Mouse (Mus musculus) frontal cortex, adult 2 months (tissue): Measurements from ENCODE around the gene Fgfr2. TPM values are rescaled to one million over a fixed set of nuclear protein-coding genes. Genes with fewer than 3 reads are reported as not detected.

Source experiments
- DNase-seq, 2 experiments: peaks; one replicate each; pipeline ENCODE4 v3.0.0; 2022; ENCODE audit warnings: low spot score in 1 of 2; ENCODE audit errors: extremely low spot score in 1 of 2
- polyA plus RNA-seq: library from polyadenylated mRNA; depleted of rRNA; stranded (reverse); fragments of >200 nt; gene quantifications from 2 replicates; pipeline ENCODE4 v1.2.3, GENCODE M21; 2012

Gene Fgfr2
- polyA plus RNA-seq, 1 experiment, result 69.6 TPM

DNA sequence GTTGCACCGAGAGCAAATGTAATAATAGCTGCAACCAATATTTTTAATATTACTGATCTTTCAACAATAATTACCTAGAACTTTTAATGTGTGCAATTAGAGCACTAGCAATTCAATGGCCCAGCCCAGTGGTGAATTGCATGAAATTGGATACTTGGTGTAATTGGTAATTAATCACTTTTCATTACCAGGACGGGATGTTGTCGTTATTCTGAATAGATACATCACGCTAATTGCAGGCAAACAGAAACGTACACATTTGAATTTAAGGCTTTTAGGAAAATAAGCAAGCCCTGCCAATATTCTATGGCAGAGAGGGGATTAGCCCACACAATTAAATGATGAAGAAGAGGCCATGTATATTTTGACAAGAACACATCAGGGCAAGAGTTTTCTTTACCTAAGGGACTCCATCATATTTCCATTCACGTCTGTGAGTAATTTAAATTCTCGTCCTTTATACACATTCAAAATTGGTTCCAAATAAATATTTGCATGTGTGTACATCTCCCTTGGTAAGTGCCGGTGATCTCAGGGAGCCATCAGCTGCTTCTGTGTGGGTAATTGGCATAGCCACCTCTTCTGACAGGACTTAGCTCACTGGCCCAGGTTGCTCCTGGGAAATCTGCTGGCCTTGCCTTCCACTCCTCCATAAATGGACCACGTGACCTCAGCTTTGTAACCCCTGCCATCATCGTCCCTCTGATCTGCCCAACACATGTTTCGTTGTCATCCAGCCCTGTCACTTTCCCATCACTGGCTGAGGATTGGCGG is 1471.0 kb downstream of the Fgfr2 start:
- no peak for DNase-seq

DNA sequence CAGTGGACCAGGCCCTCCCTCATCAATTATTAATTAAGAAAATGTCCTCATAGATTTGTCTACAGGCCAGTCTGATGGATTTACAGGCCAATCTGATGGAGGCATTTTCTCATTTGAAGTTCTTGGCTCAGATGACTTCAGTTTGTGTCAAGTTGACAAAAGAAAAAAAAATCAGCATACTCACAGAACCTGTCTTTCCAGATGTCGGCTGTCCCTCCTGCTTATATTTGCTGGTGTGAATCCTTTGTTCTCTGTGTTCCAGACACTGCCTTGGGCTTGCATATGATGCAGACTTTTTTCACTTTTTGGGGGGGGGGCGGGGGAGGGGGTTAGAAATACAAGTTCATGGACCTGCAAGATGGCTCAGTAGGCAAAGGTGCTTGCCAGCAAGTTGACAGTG is 1472.9 kb downstream of the Fgfr2 start:
- DNase-seq, result no peak

DNA sequence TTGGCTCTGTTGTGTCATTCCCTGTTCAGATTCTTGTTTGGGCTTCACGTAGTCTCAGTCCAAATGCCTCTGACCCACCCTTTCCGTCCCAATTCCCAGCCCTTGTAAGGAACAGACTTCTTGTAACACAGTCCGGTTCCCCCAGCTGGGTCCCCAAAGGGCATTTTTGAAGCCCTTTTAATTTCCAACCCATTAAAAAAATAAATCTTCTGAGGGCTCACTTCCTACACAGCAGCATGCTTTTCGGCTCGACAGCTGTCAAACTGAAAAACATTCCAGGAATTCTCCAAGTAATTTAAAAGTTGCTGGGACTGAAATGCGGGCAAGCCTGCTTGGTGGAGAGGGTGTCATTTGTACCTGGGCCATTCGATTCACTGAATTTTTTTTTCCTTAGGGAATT is 1474.9 kb downstream of the Fgfr2 start:
- DNase-seq, result no peak

DNA sequence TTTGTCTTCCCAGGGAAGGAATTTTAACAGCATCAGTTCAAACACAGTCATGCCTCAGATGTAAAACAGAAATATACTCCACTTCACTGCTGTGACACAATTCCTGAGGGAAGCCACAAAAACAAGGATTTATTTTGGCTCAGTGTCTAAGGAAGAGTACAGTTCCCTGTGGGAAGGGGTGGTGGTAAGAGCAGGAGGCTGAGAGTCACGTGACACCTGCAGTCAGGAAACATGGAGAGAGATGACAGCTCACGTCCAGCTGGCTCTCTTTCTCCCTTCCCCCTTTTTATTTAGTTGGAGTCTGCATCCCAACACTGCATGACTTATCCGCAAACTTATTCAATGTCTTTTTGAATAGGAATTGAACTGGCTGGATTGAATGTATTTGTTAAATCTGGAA is 1475.6 kb downstream of the Fgfr2 start:
- DNase-seq, result no peak

DNA sequence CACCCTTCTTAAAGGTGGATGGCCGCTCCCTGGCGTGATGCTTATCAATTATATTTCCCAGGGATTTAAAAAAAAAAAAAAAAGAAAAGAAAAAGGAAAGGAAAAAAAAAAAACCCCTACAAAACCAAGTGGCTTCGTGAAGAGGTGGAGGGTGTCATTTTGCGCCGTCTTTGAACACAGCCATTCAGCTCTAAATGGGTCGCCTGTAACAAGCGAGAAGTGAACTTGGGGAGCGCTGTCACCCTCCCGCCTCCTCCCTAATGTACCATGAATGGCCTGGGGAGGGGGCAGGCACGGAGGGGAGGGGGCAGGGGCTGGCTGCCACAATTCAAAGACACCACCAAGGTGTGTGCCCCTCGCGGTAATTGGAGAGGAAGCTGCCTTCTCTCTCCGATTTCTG is 1478.6 kb downstream of the Fgfr2 start:
- DNase-seq, result no peak

DNA sequence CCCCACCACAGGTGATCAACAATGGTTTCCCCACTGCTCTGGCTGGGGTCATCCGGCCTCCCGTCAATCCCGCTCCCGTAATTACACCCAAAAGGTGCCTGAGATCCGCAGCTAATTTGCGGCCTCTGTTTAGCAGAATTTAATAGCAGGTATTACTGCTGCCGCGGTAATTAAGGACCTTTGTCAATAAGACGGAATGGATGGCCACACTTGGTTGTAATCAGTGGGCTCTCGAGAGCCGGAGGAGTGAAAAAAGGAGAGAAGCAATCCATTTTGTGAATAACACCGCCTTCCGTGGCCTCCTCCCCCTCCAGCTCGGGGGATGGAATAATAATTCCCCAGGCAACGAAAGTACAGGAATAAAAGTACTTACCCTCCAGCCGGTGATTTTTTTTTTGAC is 1479.1 kb downstream of the Fgfr2 start:
- no peak for DNase-seq

DNA sequence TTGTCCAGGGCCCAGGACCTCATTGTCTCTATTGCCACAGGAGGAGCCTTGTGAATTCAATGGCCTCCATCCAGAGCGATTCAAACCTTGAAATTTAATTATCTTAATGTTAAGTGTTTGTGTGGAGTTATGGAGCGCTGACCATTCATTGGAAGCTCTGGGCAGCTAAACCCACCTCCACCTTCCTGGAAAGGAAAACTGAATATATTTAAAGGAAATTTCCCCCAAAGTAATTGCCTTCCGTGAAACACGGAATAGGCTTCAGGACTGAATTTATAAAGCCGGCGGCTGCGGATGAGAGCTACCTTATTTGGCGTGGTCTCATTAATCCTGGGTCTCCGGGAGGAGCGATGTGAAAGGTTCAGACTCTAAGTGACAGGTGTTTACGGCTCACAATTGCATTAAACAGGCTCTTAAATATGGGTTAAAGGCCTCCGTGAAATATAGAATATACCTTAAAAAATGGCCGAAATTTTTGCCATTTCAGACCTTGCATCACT is 1479.8 kb downstream of the Fgfr2 start:
- DNase-seq, result no peak

DNA sequence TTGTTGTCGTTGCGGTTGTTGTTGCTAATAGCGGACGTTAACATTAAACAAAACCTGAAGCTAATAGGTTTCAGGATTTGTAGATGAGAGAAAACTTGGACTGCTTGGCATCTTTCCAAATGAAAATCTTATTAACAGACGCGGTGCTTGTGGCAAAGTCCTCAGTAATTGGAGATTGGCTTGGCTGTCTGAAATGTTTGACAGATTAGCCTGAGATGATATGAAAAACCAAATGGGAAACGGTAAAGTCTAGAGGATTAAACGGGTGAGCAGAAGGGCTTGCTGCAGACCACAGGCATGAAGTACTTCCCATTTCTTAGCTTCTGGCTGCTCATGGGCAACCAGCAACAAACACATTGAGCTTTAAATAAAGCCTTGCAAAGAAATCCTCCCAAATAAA is 1493.6 kb downstream of the Fgfr2 start:
- no peak for DNase-seq

DNA sequence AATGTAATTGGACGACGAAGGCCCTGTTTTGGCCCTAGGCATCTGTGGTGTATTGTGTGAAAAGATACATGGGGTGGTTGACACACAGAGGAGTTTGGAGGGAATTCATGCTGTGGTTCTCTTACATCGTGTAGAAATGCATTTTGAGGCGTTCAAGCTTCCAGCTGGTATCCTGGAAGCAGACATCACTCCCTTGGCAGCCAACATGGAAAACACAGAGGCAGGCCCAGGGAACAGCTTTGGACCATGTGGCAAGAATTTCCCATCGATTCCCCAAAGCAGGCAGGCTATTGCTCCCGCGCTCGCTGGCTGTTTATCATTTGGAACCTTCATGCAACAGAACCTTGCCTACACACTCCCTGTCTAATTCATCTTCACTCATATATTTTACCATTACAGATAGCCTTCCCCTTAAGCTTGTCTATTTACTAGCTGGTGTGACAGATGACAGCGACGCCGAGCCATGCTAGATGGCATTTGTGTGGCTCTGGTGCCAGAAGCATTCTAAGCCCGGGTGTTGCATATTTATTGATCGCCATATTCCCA is 1494.2 kb downstream of the Fgfr2 start:
- DNase-seq, result peak; percentile 12 to 47

DNA sequence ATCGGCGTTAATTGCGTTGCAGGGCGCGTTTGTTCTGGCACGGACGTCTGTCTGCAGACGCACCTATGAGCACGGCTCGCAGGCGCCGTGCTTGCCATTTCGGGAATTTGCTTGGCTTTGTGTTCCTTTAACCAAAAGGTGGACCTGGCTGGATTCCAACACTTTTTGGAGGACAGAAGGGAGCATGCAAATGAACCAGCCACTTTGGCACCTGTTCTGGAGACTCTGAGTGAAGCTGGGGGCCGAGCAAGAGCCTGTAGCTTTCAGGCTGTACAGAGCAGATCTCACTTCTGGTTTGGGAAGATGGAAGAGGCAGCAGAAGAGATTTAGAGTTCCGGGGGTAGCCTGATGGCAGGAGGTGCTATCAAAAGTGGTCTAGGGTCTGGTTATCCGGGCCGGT is 1494.8 kb downstream of the Fgfr2 start:
- DNase-seq, result no peak

DNA sequence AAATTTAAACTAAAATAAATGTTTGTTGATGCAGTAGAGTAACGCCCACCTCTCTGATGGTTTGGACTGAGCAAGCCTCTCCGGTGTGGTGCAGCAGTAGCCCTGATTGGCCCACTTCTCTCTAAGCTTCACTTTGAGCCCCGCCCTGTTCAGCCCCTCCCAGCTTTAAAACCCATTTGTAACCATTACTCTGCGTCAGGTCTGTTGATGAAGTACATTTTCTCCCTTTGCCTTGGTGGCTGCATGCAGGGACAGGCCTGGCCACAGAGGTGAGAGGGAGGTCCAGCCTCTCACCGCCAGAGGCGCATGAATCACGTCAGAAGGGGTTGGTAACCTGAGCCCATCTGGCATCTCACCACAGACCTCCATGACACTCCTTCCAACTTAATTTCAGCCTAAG is 1513.5 kb downstream of the Fgfr2 start:
- no peak for DNase-seq

DNA sequence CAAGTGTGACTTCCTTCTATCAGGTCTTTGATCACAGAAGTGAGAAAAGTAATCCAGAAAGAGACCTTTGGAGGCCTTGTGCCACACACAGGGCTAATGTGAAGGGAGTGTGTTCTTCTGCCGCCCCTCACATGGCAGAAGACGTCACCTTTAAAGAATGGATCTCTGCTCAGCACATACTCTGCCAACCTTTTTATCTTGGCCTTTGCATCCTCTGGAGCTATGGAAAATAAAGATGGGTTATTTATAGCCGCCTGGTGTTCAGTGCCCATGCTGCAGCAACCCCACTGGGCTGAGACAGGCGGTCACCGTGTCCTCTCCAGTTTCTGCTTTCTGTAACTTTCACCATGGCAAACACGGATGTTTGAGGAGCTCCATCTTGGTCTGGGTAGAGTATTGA is 1515.1 kb downstream of the Fgfr2 start:
- no peak for DNase-seq

DNA sequence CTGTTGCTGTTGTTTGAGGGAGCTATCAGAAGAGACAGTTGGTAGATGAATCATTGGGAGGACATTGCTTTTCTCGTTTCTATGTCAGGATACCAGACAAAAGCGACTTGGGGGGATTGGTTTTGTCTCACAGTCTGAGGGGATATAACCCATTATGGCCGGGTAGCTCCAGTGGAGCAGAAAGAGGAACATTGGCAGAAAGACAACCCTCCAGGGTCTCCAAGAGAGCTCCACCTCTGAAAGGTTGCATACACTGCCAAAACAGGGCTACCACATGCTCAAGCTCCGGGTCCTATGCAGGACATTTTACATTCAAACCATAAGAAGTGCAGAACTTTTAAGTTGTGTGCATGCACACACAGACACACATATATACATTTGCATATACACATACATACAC is 1517.7 kb downstream of the Fgfr2 start:
- DNase-seq, result no peak

DNA sequence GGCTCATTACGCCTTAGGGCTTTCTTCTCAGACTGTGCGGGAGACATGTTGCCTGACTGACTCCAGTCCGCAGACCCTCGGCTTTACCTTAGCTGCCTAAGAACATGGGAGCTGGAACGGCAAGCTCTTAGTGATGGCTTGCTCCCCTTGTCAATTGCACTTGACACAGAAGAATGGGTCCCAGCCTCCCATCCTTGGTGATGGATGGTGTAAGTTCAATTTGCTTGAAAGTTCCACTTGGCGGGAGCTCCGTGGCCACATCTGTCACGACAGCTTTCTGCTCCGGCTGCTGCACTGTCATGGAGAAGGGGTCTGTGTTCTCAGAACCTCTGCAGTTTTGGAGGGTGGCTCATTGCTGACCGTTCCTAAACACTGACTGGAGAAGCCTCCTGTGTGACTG is 1518.2 kb downstream of the Fgfr2 start:
- DNase-seq, result no peak

DNA sequence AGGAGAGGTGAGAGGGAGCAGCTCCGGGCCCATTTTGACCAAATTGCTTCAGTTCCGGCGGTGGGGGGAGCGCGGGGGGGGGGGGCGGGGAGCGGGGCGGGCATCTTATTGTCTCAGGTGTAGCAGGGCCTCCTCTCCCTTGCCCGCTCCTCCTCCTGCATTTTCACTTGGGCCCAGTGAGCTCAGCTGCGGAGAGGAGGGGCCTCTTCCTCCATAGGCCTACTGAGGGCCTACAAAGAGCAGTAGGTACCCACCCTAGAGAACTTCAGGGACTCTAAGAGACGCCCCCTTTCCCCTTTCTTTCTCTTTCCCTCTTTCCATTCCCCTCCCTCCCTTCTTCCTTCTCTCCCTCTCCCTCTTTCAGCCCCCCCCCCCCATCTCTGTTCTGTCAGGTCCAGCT is 1520.0 kb downstream of the Fgfr2 start:
- DNase-seq, result no peak

DNA sequence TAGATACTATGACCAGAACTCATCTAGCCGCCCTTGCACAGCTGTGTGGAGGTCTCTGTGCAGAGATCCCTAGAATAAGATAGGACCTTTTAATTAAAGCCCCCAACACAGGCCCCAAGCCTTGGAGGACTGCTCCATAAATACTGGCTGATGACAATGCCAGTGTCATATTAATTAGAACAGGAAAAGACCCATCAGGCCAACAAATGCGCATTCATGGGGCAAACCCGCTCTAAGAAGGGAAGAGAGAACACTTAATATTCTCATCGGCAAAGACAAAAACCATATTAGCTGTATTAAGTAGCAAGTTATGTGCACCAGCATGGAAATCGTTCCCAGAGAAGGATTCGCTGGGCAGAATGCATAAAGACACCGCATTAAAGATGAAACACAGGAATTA is 1521.0 kb downstream of the Fgfr2 start:
- no peak for DNase-seq

DNA sequence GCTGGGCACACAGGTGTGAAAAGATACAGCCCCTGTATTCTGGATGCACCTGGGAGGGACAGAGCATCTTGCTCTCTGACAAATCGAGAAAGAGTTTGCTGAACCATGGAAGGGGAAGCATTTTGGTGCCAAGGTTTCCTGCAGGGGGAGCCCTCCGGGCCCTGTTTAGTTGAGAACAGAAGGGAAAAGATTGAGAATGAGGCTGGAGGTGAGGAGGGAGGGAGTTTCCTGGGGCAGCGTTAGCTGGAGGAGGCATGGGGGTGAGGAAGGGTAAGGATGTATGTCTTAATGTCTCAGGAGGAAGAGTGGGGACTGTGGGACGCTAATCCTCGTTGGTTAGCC is 1524.7 kb downstream of the Fgfr2 start:
- peak in 1 of 2 experiments; percentile 70 for DNase-seq

DNA sequence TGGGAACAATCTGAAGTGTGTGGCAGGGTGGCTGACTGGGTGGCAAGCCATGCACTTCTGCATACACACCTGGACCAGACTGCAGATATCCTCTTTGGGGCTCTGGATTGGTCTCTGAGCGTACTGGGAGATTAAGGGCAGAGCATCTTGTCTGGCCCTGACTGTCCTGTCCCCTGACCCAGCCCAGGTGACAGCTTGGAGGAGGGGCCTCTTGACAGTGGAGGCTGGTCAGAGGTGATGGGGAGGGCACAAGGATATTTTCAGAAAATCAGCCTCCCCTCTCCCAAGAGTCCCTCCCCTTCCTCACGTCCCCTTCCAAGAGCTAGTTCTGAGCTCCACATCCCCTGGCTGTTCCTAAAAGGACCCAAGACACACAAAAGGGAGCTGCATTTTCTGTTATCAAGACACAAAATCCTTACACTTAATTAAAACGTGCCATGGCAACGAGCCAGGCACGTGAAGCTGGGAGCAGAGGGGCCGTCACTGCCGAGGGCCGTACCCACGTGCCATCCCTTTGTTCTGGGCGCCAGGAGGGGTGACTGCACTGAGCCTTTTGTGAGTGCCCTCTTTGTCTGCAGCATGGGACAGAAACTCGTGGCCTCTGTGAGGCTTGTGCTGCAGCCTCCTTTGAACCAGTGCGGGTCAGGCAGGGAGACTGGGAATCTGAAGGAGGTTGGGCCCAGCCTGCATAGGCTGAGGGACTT is 1525.2 kb downstream of the Fgfr2 start:
- DNase-seq, result peak in 1 of 2 experiments; percentile 3

DNA sequence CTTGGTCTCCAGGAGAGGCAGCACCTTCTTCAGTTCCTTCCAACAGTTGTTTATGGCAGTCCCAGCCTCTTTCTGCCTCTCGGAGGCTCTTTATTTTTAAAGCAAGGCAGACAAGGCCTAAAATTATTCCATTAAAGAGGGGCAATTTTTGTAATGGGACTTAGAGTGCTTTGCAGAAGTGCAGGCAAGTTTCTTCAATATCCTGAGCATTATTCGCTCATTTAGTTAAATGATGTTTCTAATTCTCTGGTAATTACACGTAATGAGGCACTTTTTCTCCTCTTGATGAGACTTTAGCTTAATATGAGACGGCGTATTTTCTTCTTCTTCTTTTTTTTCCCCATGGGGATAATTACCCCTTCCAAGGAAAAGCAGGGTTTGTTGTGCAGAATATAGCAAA is 1537.6 kb downstream of the Fgfr2 start:
- DNase-seq, result no peak

DNA sequence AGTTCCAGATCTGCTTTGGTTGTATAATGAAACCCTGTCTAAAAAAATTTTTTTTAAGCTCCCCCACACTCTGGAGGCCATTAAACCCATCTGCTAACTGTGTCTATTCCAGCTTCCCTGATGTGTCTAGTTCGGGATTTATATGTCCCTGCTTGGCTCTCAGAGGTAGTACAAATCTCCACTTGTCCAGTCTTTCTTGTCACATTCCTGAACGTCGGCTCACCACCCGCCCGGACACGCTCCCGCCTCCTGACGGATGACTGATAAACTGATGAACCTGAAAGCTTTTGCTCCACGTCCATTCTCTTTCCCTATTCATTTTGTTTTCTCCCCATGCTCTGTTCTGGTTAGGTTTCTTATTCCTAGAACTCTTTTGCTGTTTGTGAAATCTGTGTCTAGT is 1541.0 kb downstream of the Fgfr2 start:
- DNase-seq, result no peak

DNA sequence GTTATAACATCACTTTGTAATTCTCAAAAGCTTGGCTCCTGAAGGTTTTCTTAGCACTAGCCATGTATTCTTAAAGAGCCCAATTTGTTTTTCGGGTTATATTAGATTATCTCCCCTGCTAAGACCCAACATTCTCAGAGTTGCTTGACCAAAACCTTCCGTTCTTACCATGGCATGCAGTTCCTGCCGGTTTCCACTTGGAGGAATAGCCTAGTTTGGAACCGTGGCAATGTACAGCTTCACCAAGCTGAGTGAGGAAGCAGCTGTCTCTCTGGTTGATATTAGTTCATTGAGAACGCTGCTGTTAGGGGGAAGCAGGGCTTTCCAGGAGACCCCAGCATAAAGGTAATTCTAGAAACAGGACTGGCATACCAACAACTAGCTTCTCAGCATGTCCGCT is 1547.9 kb downstream of the Fgfr2 start:
- DNase-seq, result no peak

DNA sequence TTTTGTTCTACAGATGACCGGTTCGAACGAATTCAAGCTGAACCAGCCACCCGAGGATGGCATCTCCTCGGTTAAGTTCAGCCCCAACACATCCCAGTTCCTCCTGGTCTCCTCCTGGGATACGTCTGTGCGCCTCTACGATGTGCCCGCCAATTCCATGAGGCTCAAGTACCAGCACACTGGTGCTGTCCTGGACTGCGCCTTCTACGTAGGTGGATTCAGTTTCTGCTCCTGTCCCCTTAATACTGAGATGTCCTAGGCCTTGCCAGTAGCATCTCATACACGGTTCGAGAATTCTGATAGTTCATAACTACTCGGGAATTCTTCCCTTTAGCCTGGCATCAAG is 1562.5 kb downstream of the Fgfr2 start:
- no peak for DNase-seq
